Mouse (Mus musculus): ENCODE measurements around the gene Ankrd55.
"Not testable (repeated sequence)": the region's sequence is repeated elsewhere in the genome, so short reads cannot be mapped to it uniquely, and the experiment has no call there.

Ankrd55 gene

DNA sequence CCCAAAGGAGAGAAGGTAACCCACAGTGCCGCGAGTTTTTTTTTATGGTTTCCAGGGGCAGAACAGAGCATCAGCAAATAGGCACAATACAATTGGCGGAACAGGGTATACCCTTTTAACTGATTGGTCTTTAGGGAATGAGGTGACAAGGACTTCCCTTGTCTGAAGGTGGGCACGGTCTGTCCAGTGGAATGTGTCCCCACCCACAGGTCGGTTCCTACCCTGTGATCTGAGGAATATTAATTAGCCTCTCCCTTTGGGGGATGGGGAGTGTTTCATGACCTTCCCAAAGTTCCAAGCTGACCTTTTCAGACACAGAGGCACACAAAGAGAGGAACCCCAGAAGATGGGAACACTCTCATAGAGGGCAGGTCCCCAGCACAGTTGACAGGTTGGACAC, 124.6 kb downstream of the Ankrd55 start:
- DNase-seq (ENCODE audit: low spot score) = no peak

DNA sequence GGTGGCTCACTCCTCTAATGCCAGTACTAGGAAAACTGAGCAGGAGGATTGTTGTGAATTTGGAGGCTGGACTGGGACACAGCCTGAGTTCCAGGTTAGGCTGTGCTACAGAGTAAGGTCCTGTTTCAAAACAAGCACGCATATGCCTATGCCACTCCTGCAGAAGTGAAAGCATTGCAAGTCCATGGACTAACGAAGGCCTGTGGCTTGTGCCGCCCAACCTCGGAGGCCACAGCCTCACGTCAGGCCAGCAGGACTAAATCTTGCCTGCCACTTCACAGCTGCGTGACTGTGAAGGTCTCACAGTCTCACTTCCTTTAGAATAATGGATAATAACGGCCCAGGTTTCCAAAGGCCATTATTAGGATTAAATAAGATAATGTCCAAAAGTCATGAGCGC, 125.4 kb downstream of the Ankrd55 start:
- DNase-seq (ENCODE audit: low spot score) = no peak

DNA sequence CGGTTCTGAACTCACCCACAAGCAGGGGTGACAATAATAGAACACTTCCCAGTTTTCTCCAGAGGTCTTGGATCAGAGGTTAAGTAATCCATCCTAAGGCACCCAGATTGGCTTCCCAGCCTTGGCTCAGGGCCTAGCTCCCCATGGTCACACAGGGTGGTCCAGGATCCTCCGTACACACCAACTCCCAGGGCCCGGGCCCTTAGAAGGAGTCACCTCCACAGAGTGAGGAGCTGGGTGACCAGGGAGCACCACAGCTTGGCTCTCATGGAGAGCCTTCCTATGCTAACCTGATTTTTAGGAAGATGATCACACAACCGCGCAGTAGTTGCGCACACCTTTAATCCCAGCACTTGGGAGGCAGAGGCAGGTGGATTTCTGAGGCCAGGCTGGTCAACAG, 127.6 kb downstream of the Ankrd55 start:
- no peak for DNase-seq (ENCODE audit: low spot score)

DNA sequence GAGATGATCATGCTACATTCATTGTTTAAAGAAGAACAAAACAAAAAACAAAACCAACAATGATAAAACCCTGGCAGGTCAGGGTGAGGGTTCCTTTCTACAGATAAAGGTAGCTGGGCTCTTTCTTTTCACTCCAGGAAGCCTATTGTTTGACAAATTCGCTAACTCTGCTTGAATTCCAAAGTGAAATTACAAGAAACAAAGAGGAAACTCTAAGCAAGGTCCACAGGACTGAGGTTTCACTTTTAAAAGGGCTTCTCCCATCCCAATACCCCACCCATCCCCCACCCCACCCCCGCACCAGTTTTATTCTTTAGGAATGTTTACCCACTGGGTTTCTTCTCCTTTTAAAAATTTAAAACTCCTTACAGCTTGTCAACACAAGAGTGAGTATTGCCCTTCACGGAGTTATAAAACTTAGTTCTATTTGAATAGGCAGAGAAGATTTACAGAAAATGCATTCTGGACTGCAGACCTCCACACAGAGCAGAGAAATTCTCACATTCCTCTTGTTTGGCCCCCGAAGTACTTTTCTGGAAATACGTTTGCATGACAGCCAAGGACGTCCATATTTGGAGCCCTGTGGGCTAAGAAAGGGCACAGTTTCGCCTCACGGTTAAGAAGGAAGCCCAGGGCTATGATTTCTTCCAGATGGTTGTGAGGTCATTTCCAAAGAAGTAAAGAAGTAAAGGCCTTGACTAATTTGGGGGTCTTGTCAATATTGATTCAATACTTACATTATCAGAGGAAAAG, 128.3 kb downstream of the Ankrd55 start:
- DNase-seq (ENCODE audit: low spot score) = no peak

DNA sequence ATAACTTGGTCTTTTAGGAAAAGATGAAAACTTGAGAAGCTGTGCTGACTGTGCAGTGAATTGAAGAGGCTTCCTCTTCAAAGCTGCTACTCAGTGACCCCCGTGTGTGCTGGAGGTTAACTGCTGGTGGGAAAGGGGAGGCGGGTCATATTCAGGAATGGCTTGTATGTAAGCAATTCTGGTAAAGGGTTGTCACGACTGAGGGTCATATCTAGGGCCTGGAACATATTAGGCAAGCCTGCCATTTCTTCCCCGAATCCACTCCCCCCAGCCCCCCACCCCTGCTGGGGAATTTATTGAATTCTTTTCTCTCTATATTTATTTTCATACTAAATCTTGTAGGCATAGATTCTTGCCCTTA, 128.9 kb downstream of the Ankrd55 start:
- no peak for DNase-seq (ENCODE audit: low spot score)

DNA sequence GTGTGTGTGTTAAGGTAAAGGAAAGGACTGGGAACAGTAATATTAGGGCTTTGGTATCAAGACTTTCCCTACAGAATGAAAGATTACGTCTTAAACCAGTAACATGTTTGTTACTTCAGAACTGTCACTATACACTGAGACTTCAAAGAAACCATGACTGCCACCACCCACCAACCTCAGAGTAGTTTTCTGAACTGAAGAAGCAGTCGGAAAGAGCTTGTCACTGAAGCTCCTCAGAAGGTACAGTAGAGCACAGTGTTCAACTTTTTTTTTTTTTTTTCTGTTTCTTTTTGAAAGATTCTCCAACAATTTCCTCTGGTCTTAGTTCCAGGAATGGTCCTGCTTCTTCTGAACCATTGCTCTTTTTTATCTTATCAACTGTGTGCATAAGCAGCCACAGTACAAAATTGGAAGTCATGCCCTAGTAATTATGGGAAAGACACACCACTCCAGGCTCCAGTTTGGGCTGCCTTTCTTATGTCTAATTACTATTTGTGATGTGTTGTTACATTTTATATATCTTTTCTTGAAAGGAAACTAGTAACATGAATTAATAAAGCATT, 129.7 kb downstream of the Ankrd55 start:
- DNase-seq (ENCODE audit: low spot score) = peak; percentile 33

DNA sequence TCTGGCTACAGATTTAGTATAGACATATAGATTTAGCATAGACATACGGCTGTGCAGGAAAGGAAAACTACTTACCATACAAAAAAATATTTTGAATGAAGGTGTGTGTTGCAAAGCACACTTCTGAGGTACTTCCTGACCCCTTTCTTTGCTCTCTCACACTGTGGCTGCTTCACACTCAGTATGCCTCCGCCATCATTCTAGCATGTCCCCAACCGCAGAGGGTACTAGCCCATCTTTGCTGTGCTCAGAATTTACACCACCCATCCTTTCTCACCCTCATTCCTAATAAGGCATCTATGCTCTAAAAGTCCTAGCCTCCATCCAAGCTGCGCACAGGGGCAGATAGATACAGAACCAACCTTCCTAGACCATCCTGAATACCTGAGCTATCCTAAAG, 130.3 kb downstream of the Ankrd55 start:
- no peak for DNase-seq (ENCODE audit: low spot score)

DNA sequence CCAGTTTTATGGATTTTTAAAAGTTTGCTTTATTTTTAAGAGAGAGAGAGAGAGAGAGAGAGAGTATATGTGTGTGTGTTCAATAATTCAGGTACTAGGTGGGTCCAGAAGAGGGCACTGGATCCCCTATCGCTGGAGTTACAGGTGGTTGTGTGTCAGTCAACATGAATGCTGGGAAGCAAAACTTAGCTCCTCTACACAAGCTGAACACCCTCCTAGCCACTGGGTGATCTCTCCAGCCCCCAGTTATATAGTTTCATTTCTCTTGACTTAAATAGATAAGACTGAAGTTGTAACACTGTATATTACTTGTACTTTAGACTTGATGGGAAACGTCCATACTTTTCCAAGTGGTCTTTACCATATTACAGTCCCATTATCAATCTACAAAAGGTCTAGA, 136.0 kb downstream of the Ankrd55 start:
- DNase-seq (ENCODE audit: low spot score) = no peak

DNA sequence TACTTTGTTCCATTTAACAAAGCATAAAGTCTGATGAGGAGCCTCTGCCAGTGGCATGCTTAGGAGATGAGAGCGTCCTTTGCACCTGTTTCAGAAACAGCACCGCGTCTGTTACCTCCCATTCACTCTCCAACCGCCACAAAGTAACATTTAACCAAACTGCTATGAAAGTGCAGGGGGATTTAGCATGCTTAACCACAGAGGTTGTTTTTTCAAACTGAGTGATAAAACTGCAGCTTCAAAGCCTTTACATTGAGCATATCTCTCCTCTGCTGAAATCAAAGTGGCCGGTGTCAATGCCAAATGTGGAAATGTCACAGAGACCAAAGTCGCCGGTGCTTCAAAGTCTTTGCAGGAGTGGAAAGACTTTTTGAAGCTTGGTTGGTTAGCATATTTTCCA, 136.4 kb downstream of the Ankrd55 start:
- no peak for DNase-seq (ENCODE audit: low spot score)

DNA sequence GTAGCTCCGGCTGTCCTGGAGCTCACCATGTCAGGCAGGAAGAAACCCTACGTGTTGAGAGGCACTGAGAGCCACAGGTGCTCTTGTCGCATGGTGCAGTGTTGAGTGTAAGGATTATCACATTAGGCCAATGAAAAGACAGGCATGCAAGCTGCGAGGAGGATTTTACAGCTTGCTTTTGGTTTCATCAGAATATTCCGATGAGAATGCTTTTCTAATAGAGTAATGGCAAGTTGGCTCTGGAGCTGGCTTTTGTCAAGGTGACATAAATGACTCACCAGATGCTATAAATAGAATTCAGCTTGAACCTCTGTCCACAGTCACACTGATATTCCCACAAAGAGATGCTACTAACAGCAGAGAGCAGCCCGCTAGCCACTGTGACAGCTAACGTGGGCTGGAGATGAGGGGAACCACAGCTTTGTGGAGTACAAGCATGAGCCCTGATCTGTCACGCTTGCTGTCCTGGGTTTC, 137.0 kb downstream of the Ankrd55 start:
- DNase-seq (ENCODE audit: low spot score) = no peak

DNA sequence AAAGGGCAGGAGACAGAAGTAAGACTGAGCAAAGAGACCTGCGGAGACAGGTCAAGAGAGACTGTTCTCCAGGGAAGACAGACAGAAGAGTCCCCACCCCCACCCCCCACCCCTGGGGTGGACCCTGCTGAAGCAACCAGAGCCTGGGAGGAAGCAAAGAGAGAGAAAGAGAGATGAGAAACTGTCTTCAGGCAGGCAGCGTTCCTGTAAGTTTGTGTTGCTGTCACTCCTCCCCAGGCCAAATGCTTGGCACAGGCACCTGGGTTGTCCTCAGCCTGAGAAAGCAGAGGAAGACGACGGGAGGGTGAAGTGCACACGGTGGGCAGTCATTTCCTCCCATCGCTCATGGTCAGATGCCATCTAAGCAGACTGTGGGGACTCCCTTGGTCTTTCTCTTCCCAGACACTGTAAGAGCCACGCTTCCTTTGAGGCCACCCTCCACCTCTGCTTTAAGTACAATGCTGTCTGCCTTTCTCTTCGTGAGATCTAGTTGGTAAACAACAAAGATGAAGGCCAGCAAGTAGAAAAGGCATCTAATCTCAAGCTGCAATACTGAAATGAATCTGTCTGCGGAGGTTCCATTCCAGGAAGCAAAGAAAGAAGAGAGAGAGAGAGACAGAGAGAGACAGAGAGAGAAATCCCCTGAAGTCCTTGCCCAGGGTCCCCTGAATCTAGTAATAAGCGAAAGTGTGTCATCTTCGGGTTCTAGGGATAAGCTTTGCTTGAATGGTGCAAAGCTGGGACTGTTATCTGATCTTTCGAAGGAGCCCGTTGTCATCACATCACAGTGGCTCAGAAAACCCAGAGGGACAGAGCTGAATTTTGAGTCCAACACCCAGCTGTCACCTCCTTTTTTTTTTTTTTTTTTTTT, 138.2 kb downstream of the Ankrd55 start:
- DNase-seq (ENCODE audit: low spot score) = no peak

DNA sequence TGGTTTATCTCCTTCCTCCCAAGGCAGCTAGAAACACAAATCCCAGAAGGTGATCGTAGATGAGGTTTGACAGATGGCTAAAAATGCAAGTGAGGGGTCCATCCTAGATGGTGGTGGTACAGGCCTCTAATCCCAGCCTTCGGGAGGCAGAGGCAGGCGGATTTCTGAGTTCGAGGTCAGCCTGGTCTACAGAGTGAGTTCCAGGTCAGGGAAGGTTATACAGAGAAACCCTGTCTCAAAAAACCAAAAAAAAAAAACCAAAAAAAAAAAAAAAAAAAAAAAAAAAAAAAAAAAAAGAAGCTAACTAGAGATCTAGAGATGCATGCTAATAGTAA, 138.9 kb downstream of the Ankrd55 start:
- not testable (repeated sequence) for DNase-seq (ENCODE audit: low spot score)

DNA sequence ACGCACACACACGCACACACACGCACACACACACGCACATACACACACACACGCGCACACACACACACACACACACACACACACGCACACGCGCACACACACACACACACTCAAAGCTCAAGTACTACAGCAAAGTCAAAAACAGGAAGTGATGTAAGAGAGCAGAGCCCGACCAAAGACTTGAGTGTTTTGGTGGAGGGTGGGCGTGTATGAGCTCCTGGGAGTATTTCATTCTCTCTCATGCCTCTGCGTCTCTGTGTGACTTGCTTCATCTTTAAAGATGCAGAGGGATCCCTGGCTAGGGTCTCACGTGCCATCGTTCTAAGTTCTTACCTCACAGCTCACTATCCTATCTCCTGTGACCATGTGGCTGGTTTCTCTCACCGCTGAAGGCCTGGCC, 139.3 kb downstream of the Ankrd55 start:
- DNase-seq (ENCODE audit: low spot score) = no peak

DNA sequence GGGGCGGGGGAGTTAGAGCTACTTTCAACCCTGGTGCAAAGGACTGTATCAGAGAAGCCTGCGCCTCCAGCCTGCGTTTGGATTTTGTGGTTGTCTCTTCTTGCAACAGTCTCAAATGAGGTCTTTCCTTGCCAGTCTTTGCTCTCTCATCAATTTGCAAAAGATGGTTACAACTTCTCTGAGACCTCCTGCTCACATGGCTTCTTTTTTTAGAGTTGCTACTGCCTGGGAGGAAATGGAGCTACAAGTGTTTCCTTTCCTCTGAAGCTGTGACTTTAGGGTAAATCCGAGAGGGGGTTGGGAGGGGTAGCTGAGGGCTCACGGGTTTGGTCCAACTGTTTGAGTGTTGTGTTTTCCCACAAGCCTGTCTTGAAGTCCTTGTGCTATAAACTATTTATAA, 145.0 kb downstream of the Ankrd55 start:
- no peak for DNase-seq (ENCODE audit: low spot score)

All from c-Kit-positive CD71-positive TER-119-positive erythroid progenitor cells, embryonic 14.5 days (primary cell).